Mouse (Mus musculus) Patski (cell line): ENCODE data around the gene Dusp3. TPM values are rescaled to one million over a fixed set of nuclear protein-coding genes. Genes with fewer than 3 reads are reported as not detected.

Experiments
- ATAC-seq: fragments of 100-300 bp; one replicate; pipeline ENCODE4 v1.8.0; 2021
- CTCF ChIA-PET: fragments of 350-600 bp; sonication (Branson Sonifier 250); formaldehyde crosslinking; loops from one replicate; lab custom pipeline; 2022; ENCODE audit warnings: inconsistent platforms; lab: Charles Lee
- POLR2A ChIA-PET: fragments of 350-600 bp; sonication (Branson Sonifier 250); formaldehyde crosslinking; loops from one replicate; lab custom pipeline; 2022; ENCODE audit warnings: antibody characterized with exemption, inconsistent platforms; lab: Charles Lee
- DNase-seq: peaks from one replicate; pipeline ENCODE4 v3.0.0-alpha.2; 2011; ENCODE audit warnings: low read depth, low spot score
- H3K27me3 ChIP-seq: fragments of 371-371 bp; one replicate; pipeline ENCODE4 v1.5.1; 2021
- CTCF ChIP-seq: fragments of 100-300 bp; IDR thresholded peaks from one replicate; pipeline ENCODE4 v1.5.1; 2021
- in situ Hi-C: fragments of 300-500 bp; cut with MboI; formaldehyde crosslinking; loops from 3 replicates; pipeline ENCODE4 v1.11.1; 2018; ENCODE audit warnings: low pct_unique_long_range_greater_than_20kb, mixed read lengths
- polyA plus RNA-seq: library from polyadenylated mRNA; unstranded; gene quantifications from one replicate; pipeline ENCODE4 v1.2.3, GENCODE M21; 2021

Dusp3 gene
- polyA plus RNA-seq, 1 experiment from 2014 or later = 95.7 TPM

DNA sequence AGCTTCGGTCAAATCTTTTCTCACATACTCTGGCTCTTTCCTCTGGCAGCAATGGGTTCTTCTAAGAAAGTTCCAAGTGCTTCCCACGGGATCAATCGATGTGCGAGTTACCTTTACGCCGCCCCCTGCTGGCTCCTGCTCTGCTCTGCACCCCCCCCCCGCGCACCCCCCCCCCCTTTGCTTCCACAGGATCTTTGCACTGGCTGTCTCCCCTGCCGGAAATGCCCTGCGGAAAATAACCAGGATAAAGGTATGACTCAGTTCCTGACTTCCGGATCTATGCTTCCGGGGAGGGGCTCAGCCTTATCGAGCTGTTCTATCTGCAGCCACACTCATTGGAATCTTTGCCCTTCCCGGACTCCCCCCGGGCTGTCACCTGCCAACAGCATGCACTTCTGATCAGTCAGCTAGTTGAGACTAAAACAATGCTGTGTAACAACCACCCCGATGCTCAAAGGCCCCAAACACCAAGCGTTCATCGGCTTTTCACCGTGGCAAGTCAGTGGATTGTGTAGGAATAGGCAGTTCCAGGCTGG is 62.3 kb downstream of the Dusp3 start:
- DNase-seq (no peak), ATAC-seq (no peak)
- no peak for TF ChIP-seq CTCF
- in situ Hi-C loops = loop anchor here (5.0 kb wide), 1 partner anchor 43 kb away; the partner anchor contains the start of gene Sost
- CTCF ChIA-PET = interaction anchor here (3.2 kb wide), 1 partner anchor 44 kb away, joined by 14 read pairs; no protein-coding TSS in a partner anchor
- H3K27me3 ChIP-seq = no peaks in the 10 kb centered on the region
- POLR2A ChIA-PET = no interaction called here

DNA sequence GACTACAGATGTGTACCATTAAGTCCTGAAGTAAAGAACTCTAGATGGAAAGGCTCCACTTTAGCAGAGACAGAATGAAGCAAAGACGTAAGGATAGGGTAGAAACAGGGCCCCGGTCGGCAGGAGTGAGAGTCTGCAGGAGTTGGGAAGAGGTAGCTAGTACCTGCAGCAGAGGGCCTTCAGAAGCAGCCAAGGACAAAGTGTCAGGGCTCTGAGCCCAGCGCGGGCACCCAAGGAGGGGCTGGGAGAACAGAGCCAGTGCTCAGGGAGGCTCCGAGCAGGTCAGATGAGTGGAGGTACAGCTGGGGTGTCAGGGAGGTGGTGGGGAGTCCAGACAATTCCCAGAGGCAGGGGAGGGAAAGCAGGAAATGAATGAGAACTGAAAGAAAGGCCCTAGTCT is 62.8 kb downstream of the Dusp3 start:
- H3K27me3 ChIP-seq = peaks cover 3% of the 10 kb centered on the region
- CTCF ChIA-PET = interaction anchor here (0.9 to 3.2 kb wide), 2 partner anchors 8 to 44 kb away, joined by 3 to 14 read pairs; no protein-coding TSS in a partner anchor
- ATAC-seq (no peak), DNase-seq (no peak)
- in situ Hi-C loops = loop anchor here (5.0 kb wide), 1 partner anchor 43 kb away; the partner anchor contains the start of gene Sost
- POLR2A ChIA-PET = no interaction called here
- no peak for TF ChIP-seq CTCF

DNA sequence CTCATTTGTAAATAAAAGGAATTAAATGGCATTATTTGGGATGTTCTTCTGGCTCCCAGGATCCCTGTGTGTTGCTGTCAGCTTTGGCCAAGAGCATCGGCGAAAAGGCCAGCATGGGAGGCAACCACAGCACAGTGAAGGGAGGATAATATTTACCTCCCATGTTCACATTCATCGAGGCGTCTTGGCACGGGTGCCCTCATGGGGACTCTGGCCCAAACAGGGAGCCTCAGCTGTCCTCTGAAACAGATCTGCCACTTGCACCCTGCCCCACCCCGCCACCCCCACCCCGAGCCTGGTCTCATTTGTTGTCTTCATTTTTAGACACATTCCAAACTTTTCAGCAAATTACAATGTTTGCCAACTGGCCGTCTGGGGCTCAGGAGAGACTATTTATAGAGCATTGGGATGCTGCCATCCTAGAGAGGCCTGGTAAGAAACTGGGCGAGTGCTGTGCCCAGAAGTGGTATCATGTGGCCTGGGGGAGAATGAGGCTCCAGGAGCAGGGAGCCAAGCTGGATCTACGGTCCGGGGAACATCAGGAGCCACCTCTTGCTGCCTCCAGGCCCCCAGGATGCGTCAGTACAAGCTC is 65.4 kb downstream of the Dusp3 start:
- ChIA-PET POLR2A (no interaction called here), CTCF (interaction anchor here (0.8 to 5.4 kb wide), 2 partner anchors 11 to 46 kb away, joined by 4 to 61 read pairs; partner anchors contain the start of gene Sost)
- no peak for DNase-seq
- TF ChIP-seq CTCF = no peak
- in situ Hi-C loops = loop anchor here (5.0 kb wide), 1 partner anchor 46 kb away; the partner anchor contains the start of gene Sost
- H3K27me3 ChIP-seq = peaks cover 19% of the 10 kb centered on the region
- ATAC-seq = no peak

Other genes with a start within 250 kb of the Dusp3 start
- 51.2 TPM for gene Etv4, start 201.6 kb downstream of the Dusp3 start, polyA plus RNA-seq
- 0.06 TPM for gene Meox1, start 92.6 kb downstream of the Dusp3 start, polyA plus RNA-seq
- not detected for gene Sost, start 20.0 kb downstream of the Dusp3 start, polyA plus RNA-seq
- gene Cfap97d1, start 2.7 kb downstream of the Dusp3 start, polyA plus RNA-seq = not detected
- 5.2 TPM for gene Mpp3, start 41.4 kb upstream of the Dusp3 start, polyA plus RNA-seq
- not detected for gene Cd300lg, start 54.5 kb upstream of the Dusp3 start, polyA plus RNA-seq
- 16.9 TPM for gene Mpp2, start 101.5 kb upstream of the Dusp3 start, polyA plus RNA-seq
- not detected for gene Ppy, start 114.3 kb upstream of the Dusp3 start, polyA plus RNA-seq
- not detected for gene Pyy, start 120.8 kb upstream of the Dusp3 start, polyA plus RNA-seq
- not detected for gene Nags, start 158.5 kb upstream of the Dusp3 start, polyA plus RNA-seq
- 30.3 TPM for gene Tmem101, start 169.4 kb upstream of the Dusp3 start, polyA plus RNA-seq
- gene Lsm12, start 198.3 kb upstream of the Dusp3 start, polyA plus RNA-seq = 45.0 TPM
- 110 TPM for gene G6pc3, start 202.6 kb upstream of the Dusp3 start, polyA plus RNA-seq
- 63.8 TPM for gene Hdac5, start 243.2 kb upstream of the Dusp3 start, polyA plus RNA-seq